Mouse (Mus musculus) bone marrow macrophage, adult 2 months (primary cell): Measurements from ENCODE around the gene Nbea.

Experiments
- CTCF ChIP-seq: IDR thresholded peaks from 2 replicates; pipeline ENCODE4 v1.5.1; 2012; ENCODE audit warnings: low read depth, mild to moderate bottlenecking, low read length, moderate library complexity
- POLR2A ChIP-seq: IDR thresholded peaks from 2 replicates; pipeline ENCODE4 v1.6.1; 2012; ENCODE audit warnings: mild to moderate bottlenecking, low read depth, low read length, borderline replicate concordance

GRCm38 (mm10) chr3:56126674-56127073 is 56.8 kb downstream of the Nbea start:
- TF ChIP-seq CTCF (no peak), POLR2A (no peak)
